In the genomic region with DNA sequence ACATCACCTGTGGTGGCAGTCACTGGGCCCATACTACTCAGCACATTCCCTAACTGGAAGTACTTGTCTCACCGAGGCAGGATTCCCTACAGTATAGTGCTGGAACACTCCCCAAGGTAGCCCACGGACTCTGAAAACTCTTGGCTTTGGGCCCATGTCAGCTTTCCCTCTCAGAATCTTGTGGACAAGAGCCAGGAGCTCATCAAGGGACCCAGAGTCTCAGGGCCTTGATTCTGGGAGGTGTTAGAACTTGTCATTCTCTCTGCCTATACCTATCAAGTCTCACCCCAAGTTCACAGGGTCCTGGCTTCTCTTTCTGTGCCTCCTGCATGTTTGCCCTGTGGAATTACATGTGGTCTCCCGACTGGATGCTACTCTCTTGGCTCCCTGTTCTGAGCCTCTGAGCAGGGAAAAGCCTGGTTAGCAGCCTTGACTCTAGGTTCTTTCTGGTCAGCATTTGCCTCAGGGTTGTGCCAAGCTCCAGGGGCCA, we compare ENCODE assay signal across 8 mouse cellular contexts. TPM values are rescaled to one million over a fixed set of nuclear protein-coding genes. Genes with fewer than 3 reads are reported as not detected.
DNase-seq lines count a peak whose midpoint lies in the region; ATAC-seq and TF ChIP-seq lines count a peak whose summit lies in the region.

No protein-coding gene starts in this region.

- H3K27me3 ChIP-seq in kidney, adult 2 months (replicated peaks; ENCODE audit: control insufficient read depth, insufficient read depth, low read length) = no peaks in the 10 kb centered on the region
- no peaks in the 10 kb centered on the region for H3K27me3 ChIP-seq in forebrain, embryonic 11.5 days (ENCODE audit: control insufficient read depth, insufficient read depth, low read length)
- H3K27me3 ChIP-seq in kidney, embryonic 14.5 days (ENCODE audit: control insufficient read depth, insufficient read depth, low read length) = no peaks in the 10 kb centered on the region
- no peaks in the 10 kb centered on the region for H3K27me3 ChIP-seq in midbrain, postnatal 0 days (ENCODE audit: insufficient read depth, low read length)

- ATAC-seq in forebrain, embryonic 11.5 days (replicated peaks; ENCODE audit: low FRiP score) = no peak
- no peak for ATAC-seq in kidney, embryonic 14.5 days (ENCODE audit: low FRiP score, low TSS enrichment)
- ATAC-seq in midbrain, postnatal 0 days (ENCODE audit: low FRiP score) = no peak

- TF ChIP-seq CTCF in kidney, adult 2 months (conservative IDR thresholded peaks at IDR 0.05; ENCODE audit: insufficient read depth, insufficient read length, low read depth, low read length) = no peak
- TF ChIP-seq CTCF in midbrain, postnatal 0 days (IDR thresholded peaks at IDR 0.05) = no peak

- H3K36me3 ChIP-seq in kidney, adult 2 months (ENCODE audit: control insufficient read depth, insufficient read depth, low read length) = no peaks in the 10 kb centered on the region; the same call in 1 of the 2 replicates
- H3K36me3 ChIP-seq in forebrain, embryonic 11.5 days (ENCODE audit: control insufficient read depth, insufficient read depth, low read length) = peaks cover 6% of the 10 kb centered on the region
- H3K36me3 ChIP-seq in kidney, embryonic 14.5 days (ENCODE audit: control insufficient read depth, insufficient read depth, low read length) = peaks cover 56% of the 10 kb centered on the region
- H3K36me3 ChIP-seq in midbrain, postnatal 0 days (ENCODE audit: insufficient read depth, low read length) = peaks cover 34% of the 10 kb centered on the region

- WGBS in kidney, adult 2 months = 10% methylated on average over 3 of the region's 3 CpGs
- WGBS in forebrain, embryonic 11.5 days = 84% methylated on average over 3 of the region's 3 CpGs
- WGBS in kidney, embryonic 14.5 days = 48% methylated on average over 3 of the region's 3 CpGs
- WGBS in midbrain, postnatal 0 days = 58% methylated on average over 3 of the region's 3 CpGs

- H3K4me2 ChIP-seq in forebrain, embryonic 11.5 days (ENCODE audit: low read depth, low read length, severe bottlenecking) = no peak overlapping the region
- H3K4me2 ChIP-seq in kidney, embryonic 14.5 days (replicated peaks; ENCODE audit: low read depth, low read length) = no peak overlapping the region
- H3K4me2 ChIP-seq in midbrain, postnatal 0 days (ENCODE audit: low read depth, low read length, poor library complexity, severe bottlenecking) = no peak overlapping the region

- no peak for TF ChIP-seq POLR2A in kidney, adult 2 months (IDR thresholded peaks at IDR 0.05; ENCODE audit: low read depth, low read length)

- peak overlapping the region; percentile 97 for H3K27ac ChIP-seq in kidney, adult 2 months (ENCODE audit: insufficient read depth, low read depth, low read length)
- H3K27ac ChIP-seq in forebrain, embryonic 11.5 days (ENCODE audit: low read depth, low read length) = peak overlapping the region; percentile 97
- peak overlapping the region; percentile 100 for H3K27ac ChIP-seq in kidney, embryonic 14.5 days (ENCODE audit: low read depth, low read length)
- H3K27ac ChIP-seq in midbrain, postnatal 0 days (ENCODE audit: low read depth, low read length) = peak overlapping the region; percentile 78

- H3K4me1 ChIP-seq in kidney, adult 2 months (ENCODE audit: control insufficient read depth, insufficient read depth, low read length) = peaks cover 51% of the 10 kb centered on the region
- H3K4me1 ChIP-seq in forebrain, embryonic 11.5 days (replicated peaks; ENCODE audit: control insufficient read depth, insufficient read depth, low read length) = peaks cover 33% of the 10 kb centered on the region
- peaks cover 55% of the 10 kb centered on the region for H3K4me1 ChIP-seq in kidney, embryonic 14.5 days (ENCODE audit: control insufficient read depth, insufficient read depth, low read length)
- peaks cover 15% of the 10 kb centered on the region; the same call in 1 of the 2 replicates for H3K4me1 ChIP-seq in midbrain, postnatal 0 days (ENCODE audit: insufficient read depth, low read length)

- H3K9me3 ChIP-seq in forebrain, embryonic 11.5 days (ENCODE audit: control insufficient read depth, low read length) = no peaks in the 10 kb centered on the region
- H3K9me3 ChIP-seq in kidney, embryonic 14.5 days (ENCODE audit: control insufficient read depth, low read length) = no peaks in the 10 kb centered on the region
- no peaks in the 10 kb centered on the region for H3K9me3 ChIP-seq in midbrain, postnatal 0 days (ENCODE audit: low read length)

- no peak overlapping the region; the same call in 1 of the 2 replicates for H3K9ac ChIP-seq in forebrain, embryonic 11.5 days (ENCODE audit: low read length)
- H3K9ac ChIP-seq in kidney, embryonic 14.5 days (ENCODE audit: low read depth, low read length) = peak overlapping the region; percentile 42; the same call in 1 of the 2 replicates
- H3K9ac ChIP-seq in midbrain, postnatal 0 days (replicated peaks; ENCODE audit: low read length, poor library complexity, severe bottlenecking) = 0 out of 2 replicates have a peak overlapping the region, but pooled peaks have one; percentile 25

- no peak overlapping the region for H3K4me3 ChIP-seq in kidney, adult 2 months (ENCODE audit: insufficient read depth, low read depth, low read length)
- H3K4me3 ChIP-seq in forebrain, embryonic 11.5 days (ENCODE audit: low read depth, low read length) = no peak overlapping the region
- no peak overlapping the region for H3K4me3 ChIP-seq in kidney, embryonic 14.5 days (ENCODE audit: low read length)
- H3K4me3 ChIP-seq in midbrain, postnatal 0 days (ENCODE audit: low read depth, low read length) = no peak overlapping the region

- DNase-seq in kidney, adult 2 months = peak; percentile 80
- DNase-seq in kidney, adult 18-20 months = no peak
- no peak for DNase-seq in forebrain, embryonic 11.5 days (ENCODE audit: low spot score)
- no peak for DNase-seq in midbrain, postnatal 0 days (ENCODE audit: low spot score)
- DNase-seq in thymus, adult 18-20 months = no peak
- DNase-seq in ovary, postnatal 10 days (ENCODE audit: low spot score) = no peak
- DNase-seq in adrenal gland, adult 18-20 months (ENCODE audit: low spot score in 2 of 2) = no peak

RNA-seq across cellular contexts. Expression of gene Ptpa, which starts 24.4 kb away (rescaled TPM):
- polyA plus RNA-seq in kidney, adult 2 months (2012; rRNA removed) = 132 and 176 TPM in 2 replicates
- polyA plus RNA-seq in forebrain, embryonic 11.5 days (2014; fragmentation: Nextera tagmentation; extraction: Ambion mirVana) = 90.0 and 94.5 TPM in 2 replicates
- polyA plus RNA-seq in kidney, embryonic 14.5 days (2014; fragmentation: Nextera tagmentation; extraction: Ambion mirVana) = 92.3 and 96.0 TPM in 2 replicates
- total RNA-seq in midbrain, postnatal 0 days (2014; rRNA removed) = 139 and 147 TPM in 2 replicates
- 138 and 141 TPM in 2 replicates for polyA plus RNA-seq in midbrain, postnatal 0 days (2015; fragmentation: Nextera tagmentation; extraction: Ambion mirVana)
- total RNA-seq in adrenal gland, adult 18-20 months (2021) = 100 to 1,000 TPM; 134 to 138 TPM

RNA-seq across cellular contexts. Expression of gene Crat, which starts 24.6 kb away (rescaled TPM):
- 214 and 254 TPM in 2 replicates for polyA plus RNA-seq in kidney, adult 2 months (2012; rRNA removed)
- polyA plus RNA-seq in forebrain, embryonic 11.5 days (2014; fragmentation: Nextera tagmentation; extraction: Ambion mirVana) = 25.8 and 30.0 TPM in 2 replicates
- 21.4 and 30.6 TPM in 2 replicates for polyA plus RNA-seq in kidney, embryonic 14.5 days (2014; fragmentation: Nextera tagmentation; extraction: Ambion mirVana)
- 32.6 and 38.0 TPM in 2 replicates for total RNA-seq in midbrain, postnatal 0 days (2014; rRNA removed)
- polyA plus RNA-seq in midbrain, postnatal 0 days (2015; fragmentation: Nextera tagmentation; extraction: Ambion mirVana) = 24.9 and 27.4 TPM in 2 replicates
- 100 to 1,000 TPM; 175 to 243 TPM for total RNA-seq in adrenal gland, adult 18-20 months (2021)

RNA-seq across cellular contexts. Expression of gene Ier5l, which starts 33.8 kb away (rescaled TPM):
- polyA plus RNA-seq in kidney, adult 2 months (2012; rRNA removed) = 9.9 and 16.1 TPM in 2 replicates
- 3.7 and 8.5 TPM in 2 replicates for polyA plus RNA-seq in forebrain, embryonic 11.5 days (2014; fragmentation: Nextera tagmentation; extraction: Ambion mirVana)
- polyA plus RNA-seq in kidney, embryonic 14.5 days (2014; fragmentation: Nextera tagmentation; extraction: Ambion mirVana) = 5.5 and 7.2 TPM in 2 replicates
- 23.6 and 28.2 TPM in 2 replicates for total RNA-seq in midbrain, postnatal 0 days (2014; rRNA removed)
- polyA plus RNA-seq in midbrain, postnatal 0 days (2015; fragmentation: Nextera tagmentation; extraction: Ambion mirVana) = 2.6 and 3.2 TPM in 2 replicates
- 1 to 10 TPM; 3.1 to 5.1 TPM for total RNA-seq in adrenal gland, adult 18-20 months (2021)

RNA-seq across cellular contexts. Expression of gene Dolpp1, which starts 48.2 kb away (rescaled TPM):
- polyA plus RNA-seq in kidney, adult 2 months (2012; rRNA removed) = 30.6 and 36.4 TPM in 2 replicates
- 47.9 and 53.6 TPM in 2 replicates for polyA plus RNA-seq in forebrain, embryonic 11.5 days (2014; fragmentation: Nextera tagmentation; extraction: Ambion mirVana)
- 31.0 and 34.7 TPM in 2 replicates for polyA plus RNA-seq in kidney, embryonic 14.5 days (2014; fragmentation: Nextera tagmentation; extraction: Ambion mirVana)
- 96.2 and 103 TPM in 2 replicates for total RNA-seq in midbrain, postnatal 0 days (2014; rRNA removed)
- 56.6 and 59.7 TPM in 2 replicates for polyA plus RNA-seq in midbrain, postnatal 0 days (2015; fragmentation: Nextera tagmentation; extraction: Ambion mirVana)
- 10 to 100 TPM; 13.2 to 15.2 TPM for total RNA-seq in adrenal gland, adult 18-20 months (2021)
